Mouse (Mus musculus): ENCODE measurements at regions not wholly inside any gene's neighbourhood (a gene's known extent, or its start where the extent isn't known, plus 50 kb on each side); places are given as distances from the start of the nearest gene placed in this dataset.

DNA sequence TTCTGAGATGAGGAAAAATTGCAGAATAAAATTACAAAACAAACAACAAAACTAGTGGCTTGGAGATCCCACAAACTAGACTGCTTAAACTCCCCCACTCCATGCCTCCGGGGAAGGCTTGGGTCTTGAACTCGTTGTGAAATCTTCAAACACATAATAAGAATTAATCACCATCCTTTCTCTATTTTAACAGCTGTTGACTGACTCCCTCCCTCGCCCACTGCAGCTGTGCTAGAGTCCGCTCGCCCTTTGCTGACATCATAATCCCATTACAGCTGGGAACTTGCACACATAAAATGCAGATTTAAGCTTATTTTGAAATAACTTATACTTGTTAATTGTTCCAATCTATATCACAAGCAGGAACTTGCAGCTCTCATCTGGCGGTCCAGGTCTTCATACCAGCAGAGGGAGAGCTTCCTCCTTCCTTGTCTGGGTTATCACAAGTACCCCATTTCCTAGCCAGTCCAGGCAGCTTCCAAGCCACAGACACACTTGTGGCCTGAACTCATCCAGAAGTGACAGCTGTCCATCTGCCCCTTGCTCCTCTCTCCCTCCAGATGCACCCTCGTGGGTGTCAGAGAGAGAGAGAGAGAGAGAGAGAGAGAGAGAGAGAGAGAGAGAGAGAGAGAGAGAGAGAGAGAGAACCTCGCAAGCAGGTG is 332.9 kb upstream of the Mki67 start:
- whole genome bisulfite sequencing = 56% methylated on average over 8 of the region's 8 CpGs
- Histone ChIP-seq H3K4me3 (no peak overlapping the region), H3K36me3 (ENCODE audit: control insufficient read depth, insufficient read depth, low read length) (no peaks in the 10 kb centered on the region), H3K27ac (no peak overlapping the region), H3K9ac (ENCODE audit: low read depth, low read length) (no peak overlapping the region), H3K27me3 (ENCODE audit: control insufficient read depth, insufficient read depth, low read length) (no peaks in the 10 kb centered on the region), H3K79me2 (replicated peaks; ENCODE audit: control insufficient read depth, insufficient read depth, low read length) (no peaks in the 10 kb centered on the region), H3K4me1 (ENCODE audit: control insufficient read depth, insufficient read depth, low read length) (peaks cover 6% of the 10 kb centered on the region; the same call in 1 of the 2 replicates)
- intact Hi-C loops (cut with DNase I) = loop anchor here (5.0 kb wide), 1 partner anchor 152 kb away; no protein-coding TSS in a partner anchor
- peak in 1 of 2 experiments; percentile 12 for DNase-seq
- TF ChIP-seq EP300 (IDR thresholded peaks at IDR 0.05; ENCODE audit: insufficient read depth, low read depth, low read length) (no peak), POLR2A (IDR thresholded peaks at IDR 0.05; ENCODE audit: insufficient read depth, low read depth, low read length) (no peak), CTCF (IDR thresholded peaks at IDR 0.05) (no peak)

GRCm38 (mm10) chr7:136049587-136049930 is 333.4 kb upstream of the Mki67 start:
- Histone ChIP-seq H3K4me3 (no peak overlapping the region), H3K27ac (no peak overlapping the region), H3K79me2 (replicated peaks; ENCODE audit: control insufficient read depth, insufficient read depth, low read length) (no peaks in the 10 kb centered on the region), H3K27me3 (ENCODE audit: control insufficient read depth, insufficient read depth, low read length) (no peaks in the 10 kb centered on the region), H3K9ac (ENCODE audit: low read depth, low read length) (no peak overlapping the region), H3K36me3 (ENCODE audit: control insufficient read depth, insufficient read depth, low read length) (no peaks in the 10 kb centered on the region), H3K4me1 (ENCODE audit: control insufficient read depth, insufficient read depth, low read length) (peaks cover 6% of the 10 kb centered on the region; the same call in 1 of the 2 replicates)
- intact Hi-C loops (cut with DNase I) = loop anchor here (5.0 kb wide), 1 partner anchor 152 kb away; no protein-coding TSS in a partner anchor
- no peak for DNase-seq
- TF ChIP-seq POLR2A (IDR thresholded peaks at IDR 0.05; ENCODE audit: insufficient read depth, low read depth, low read length) (no peak), CTCF (IDR thresholded peaks at IDR 0.05) (no peak), EP300 (IDR thresholded peaks at IDR 0.05; ENCODE audit: insufficient read depth, low read depth, low read length) (no peak)
- WGBS = 60% methylated on average over 4 of the region's 4 CpGs

- Histone ChIP-seq H3K9ac (ENCODE audit: low read depth, low read length) (no peak overlapping the region), H3K27me3 (ENCODE audit: control insufficient read depth, insufficient read depth, low read length) (no peaks in the 10 kb centered on the region), H3K4me3 (no peak overlapping the region), H3K27ac (no peak overlapping the region), H3K36me3 (ENCODE audit: control insufficient read depth, insufficient read depth, low read length) (no peaks in the 10 kb centered on the region), H3K79me2 (replicated peaks; ENCODE audit: control insufficient read depth, insufficient read depth, low read length) (no peaks in the 10 kb centered on the region), H3K4me1 (ENCODE audit: control insufficient read depth, insufficient read depth, low read length) (peaks cover 6% of the 10 kb centered on the region; the same call in 1 of the 2 replicates)
- intact Hi-C loops (cut with DNase I) = no loop called here
- 51% methylated on average over 3 of the region's 3 CpGs for WGBS
- TF ChIP-seq CTCF (IDR thresholded peaks at IDR 0.05) = peak; percentile 42
- TF ChIP-seq POLR2A (IDR thresholded peaks at IDR 0.05; ENCODE audit: insufficient read depth, low read depth, low read length) = no peak
- no peak for DNase-seq
These were observed 334.0 kb upstream of the Mki67 start for GRCm38 (mm10) chr7:136050116-136050515.

- Histone ChIP-seq H3K27ac (no peak overlapping the region), H3K27me3 (ENCODE audit: control insufficient read depth, insufficient read depth, low read length) (no peaks in the 10 kb centered on the region), H3K36me3 (ENCODE audit: control insufficient read depth, insufficient read depth, low read length) (no peaks in the 10 kb centered on the region), H3K4me1 (ENCODE audit: control insufficient read depth, insufficient read depth, low read length) (peaks cover 1% of the 10 kb centered on the region; the same call in 1 of the 2 replicates), H3K9ac (ENCODE audit: low read depth, low read length) (no peak overlapping the region), H3K4me3 (no peak overlapping the region), H3K79me2 (replicated peaks; ENCODE audit: control insufficient read depth, insufficient read depth, low read length) (no peaks in the 10 kb centered on the region)
- TF ChIP-seq CTCF (IDR thresholded peaks at IDR 0.05) (no peak), EP300 (IDR thresholded peaks at IDR 0.05; ENCODE audit: insufficient read depth, low read depth, low read length) (no peak), POLR2A (IDR thresholded peaks at IDR 0.05; ENCODE audit: insufficient read depth, low read depth, low read length) (no peak)
- intact Hi-C loops (cut with DNase I) = no loop called here
- WGBS = 67% methylated on average over 16 of the region's 16 CpGs
- DNase-seq = no peak
These were observed 340.8 kb upstream of the Mki67 start for GRCm38 (mm10) chr7:136056876-136057484.

- 88% methylated on average over 5 of the region's 5 CpGs for WGBS
- H3K9ac ChIP-seq (ENCODE audit: low read depth, low read length) = no peak overlapping the region
These were observed 342.2 kb upstream of the Mki67 start for GRCm38 (mm10) chr7:136058319-136058718.

More at GRCm38 (mm10) chr7:136058319-136058718, 342.2 kb upstream of the Mki67 start:
- no peak overlapping the region for H3K27ac ChIP-seq
- intact Hi-C loops (cut with DNase I) = no loop called here
- H3K4me3 ChIP-seq = no peak overlapping the region
- TF ChIP-seq CTCF (IDR thresholded peaks at IDR 0.05) = no peak
- no peak for TF ChIP-seq EP300 (IDR thresholded peaks at IDR 0.05; ENCODE audit: insufficient read depth, low read depth, low read length)
- TF ChIP-seq POLR2A (IDR thresholded peaks at IDR 0.05; ENCODE audit: insufficient read depth, low read depth, low read length) = no peak
- H3K79me2 ChIP-seq (replicated peaks; ENCODE audit: control insufficient read depth, insufficient read depth, low read length) = no peaks in the 10 kb centered on the region
- peaks cover 1% of the 10 kb centered on the region; the same call in 1 of the 2 replicates for H3K4me1 ChIP-seq (ENCODE audit: control insufficient read depth, insufficient read depth, low read length)
- DNase-seq = no peak
- H3K27me3 ChIP-seq (ENCODE audit: control insufficient read depth, insufficient read depth, low read length) = no peaks in the 10 kb centered on the region
- no peaks in the 10 kb centered on the region for H3K36me3 ChIP-seq (ENCODE audit: control insufficient read depth, insufficient read depth, low read length)
